Mouse (Mus musculus) spleen, postnatal 14 days (tissue): ENCODE results near the gene Vax1.

Source experiments
- DNase-seq, 2 experiments: peaks; one replicate each; pipeline ENCODE4 v3.0.0; 2021 to 2022; ENCODE audit warnings: low spot score in 2 of 2

Gene Vax1

GRCm38 (mm10) chr19:59169143-59169935, 517 bp downstream of the Vax1 start:
- DNase-seq, result no peak

- DNase-seq, result no peak
These were observed 1.4 kb downstream of the Vax1 start for GRCm38 (mm10) chr19:59168386-59168905.

GRCm38 (mm10) chr19:59167871-59168270, 2.0 kb downstream of the Vax1 start:
- no peak for DNase-seq

- no peak for DNase-seq
These were observed 3.0 kb downstream of the Vax1 start for GRCm38 (mm10) chr19:59166879-59167278.

GRCm38 (mm10) chr19:59166311-59166761, 3.5 kb downstream of the Vax1 start:
- no peak for DNase-seq

GRCm38 (mm10) chr19:59165577-59165976, 4.3 kb downstream of the Vax1 start:
- no peak for DNase-seq

- no peak for DNase-seq
These were observed 4.8 kb downstream of the Vax1 start for GRCm38 (mm10) chr19:59164896-59165560.

- no peak for DNase-seq
These were observed 5.7 kb downstream of the Vax1 start for GRCm38 (mm10) chr19:59164111-59164510.

GRCm38 (mm10) chr19:59156702-59157101, 13.2 kb downstream of the Vax1 start:
- DNase-seq, result no peak

GRCm38 (mm10) chr19:59154171-59154570, 15.7 kb downstream of the Vax1 start:
- DNase-seq, result no peak

GRCm38 (mm10) chr19:59145492-59146140, 24.2 kb downstream of the Vax1 start:
- no peak for DNase-seq

- DNase-seq, result no peak
These were observed 24.8 kb downstream of the Vax1 start for GRCm38 (mm10) chr19:59145064-59145463.

- DNase-seq, result no peak
These were observed 27.6 kb downstream of the Vax1 start for GRCm38 (mm10) chr19:59142206-59142605.

- DNase-seq, result no peak
These were observed 34.5 kb downstream of the Vax1 start for GRCm38 (mm10) chr19:59135387-59135786.

GRCm38 (mm10) chr19:59134916-59135315, 34.9 kb downstream of the Vax1 start:
- no peak for DNase-seq

- no peak for DNase-seq
These were observed 36.7 kb downstream of the Vax1 start for GRCm38 (mm10) chr19:59133202-59133601.

- no peak for DNase-seq
These were observed 40.2 kb downstream of the Vax1 start for GRCm38 (mm10) chr19:59129671-59130070.

GRCm38 (mm10) chr19:59128531-59129204, 41.2 kb downstream of the Vax1 start:
- no peak for DNase-seq

- no peak for DNase-seq
These were observed 42.4 kb downstream of the Vax1 start for GRCm38 (mm10) chr19:59127424-59127823.
